Comparison of ENCODE assay signal across 8 mouse cellular contexts in genomic region chr8:26747241-26747972, GRCm38 (mm10).
DNase-seq lines count a peak whose midpoint lies in the region; ATAC-seq lines count a peak whose summit lies in the region.

No protein-coding gene starts in this region.

- 55% methylated on average over 19 of the region's 19 CpGs for WGBS in hindbrain, embryonic 12.5 days
- WGBS in liver, embryonic 16.5 days (ENCODE audit: insufficient replicate concordance): 45% methylated on average over 19 of the region's 19 CpGs
- WGBS in stomach, embryonic 15.5 days: 32% methylated on average over 19 of the region's 19 CpGs

- no peaks in the 10 kb centered on the region for H3K9me3 ChIP-seq in hindbrain, embryonic 12.5 days (replicated peaks)
- H3K9me3 ChIP-seq in liver, embryonic 16.5 days (replicated peaks; ENCODE audit: control insufficient read depth, low read length): no peaks in the 10 kb centered on the region
- H3K9me3 ChIP-seq in stomach, embryonic 15.5 days: no peaks in the 10 kb centered on the region

- peak; percentile 11 for DNase-seq in left cerebral cortex, postnatal 4 days
- DNase-seq in left cerebral cortex, adult 18-20 months (ENCODE audit: low spot score in 2 of 2): no peak
- DNase-seq in c-Kit-positive CD71-negative TER-119-negative erythroid progenitor cells, embryonic 14.5 days (ENCODE audit: low read depth): peak; percentile 24
- no peak for DNase-seq in spleen, adult 12 weeks (ENCODE audit: low spot score)
- DNase-seq in layer of hippocampus, postnatal 25 days (ENCODE audit: extremely low spot score in 1 of 2, low spot score in 1 of 2): no peak

- no peak overlapping the region for H3K9ac ChIP-seq in hindbrain, embryonic 12.5 days
- H3K9ac ChIP-seq in liver, embryonic 16.5 days (ENCODE audit: low read depth, low read length): no peak overlapping the region
- no peak overlapping the region for H3K9ac ChIP-seq in stomach, embryonic 15.5 days

- no peak overlapping the region for H3K4me2 ChIP-seq in hindbrain, embryonic 12.5 days (replicated peaks)
- H3K4me2 ChIP-seq in liver, embryonic 16.5 days (ENCODE audit: low read depth, low read length): 0 out of 2 replicates have a peak overlapping the region, but pooled peaks have one; percentile 22
- peak overlapping the region; percentile 17 for H3K4me2 ChIP-seq in stomach, embryonic 15.5 days

- no peaks in the 10 kb centered on the region for H3K36me3 ChIP-seq in hindbrain, embryonic 12.5 days
- H3K36me3 ChIP-seq in liver, embryonic 16.5 days (ENCODE audit: control insufficient read depth, insufficient read depth): no peaks in the 10 kb centered on the region
- no peaks in the 10 kb centered on the region for H3K36me3 ChIP-seq in stomach, embryonic 15.5 days

- intact Hi-C loops in left cerebral cortex, postnatal 4 days (cut with DNase I): no loop called here

- peak; percentile 70 for ATAC-seq in hindbrain, embryonic 12.5 days (ENCODE audit: low FRiP score)
- peak; percentile 66; the same call in 1 of the 2 replicates for ATAC-seq in liver, embryonic 16.5 days (ENCODE audit: low read depth)
- ATAC-seq in stomach, embryonic 15.5 days (ENCODE audit: insufficient read depth, low FRiP score, low read depth): peak; percentile 65

- H3K4me3 ChIP-seq in hindbrain, embryonic 12.5 days: no peak overlapping the region
- no peak overlapping the region for H3K4me3 ChIP-seq in liver, embryonic 16.5 days (ENCODE audit: low read depth, low read length)
- no peak overlapping the region for H3K4me3 ChIP-seq in stomach, embryonic 15.5 days (replicated peaks)

- H3K27ac ChIP-seq in hindbrain, embryonic 12.5 days: peak overlapping the region; percentile 68
- no peak overlapping the region for H3K27ac ChIP-seq in liver, embryonic 16.5 days (ENCODE audit: low read length)
- H3K27ac ChIP-seq in stomach, embryonic 15.5 days: 0 out of 2 replicates have a peak overlapping the region, but pooled peaks have one; percentile 26

- peaks cover 14% of the 10 kb centered on the region for H3K4me1 ChIP-seq in hindbrain, embryonic 12.5 days
- H3K4me1 ChIP-seq in liver, embryonic 16.5 days (ENCODE audit: control insufficient read depth, low read depth, low read length): no peaks in the 10 kb centered on the region; the same call in 1 of the 2 replicates
- peaks cover 5% of the 10 kb centered on the region for H3K4me1 ChIP-seq in stomach, embryonic 15.5 days

- no peaks in the 10 kb centered on the region for H3K27me3 ChIP-seq in hindbrain, embryonic 12.5 days
- H3K27me3 ChIP-seq in liver, embryonic 16.5 days (ENCODE audit: control insufficient read depth, insufficient read depth, low read depth, low read length): no peaks in the 10 kb centered on the region
- H3K27me3 ChIP-seq in stomach, embryonic 15.5 days (replicated peaks): peaks cover 7% of the 10 kb centered on the region; the same call in 1 of the 2 replicates

Comparison
In these comparisons a context has a peak if more than half of its experiments do, and no peak if none do; other contexts are left out.
1. DNase-seq: peak in left cerebral cortex, postnatal 4 days (single experiment) and c-Kit-positive CD71-negative TER-119-negative erythroid progenitor cells, embryonic 14.5 days (single experiment); none in left cerebral cortex, adult 18-20 months (0 of 2), spleen, adult 12 weeks (single experiment) and layer of hippocampus, postnatal 25 days (0 of 2).
2. Peak in every context shown above with its lines, with median percentiles within 50 percentile points of each other: ATAC-seq.